Comparison of ENCODE assay signal across 9 mouse cellular contexts in genomic region chr10:18453380-18453779, GRCm38 (mm10).
A peak's percentile ranks its signal among the peaks of the same experiment; 100 is the strongest.
DNase-seq lines count a peak whose midpoint lies in the region; ATAC-seq and TF ChIP-seq lines count a peak whose summit lies in the region.
"Had no signal": no experiment of that assay in that cellular context is flagged by ENCODE, and none has a peak within 500 bp of the region (broad histone marks: within the 10 kb centered on the region; RNA-seq: fewer than 3 reads in every experiment).

No protein-coding gene starts in this region.

- peak; percentile 60 to 75 (median 62) for TF ChIP-seq CTCF in MEL (IDR thresholded peaks at IDR 0.05 in 2 of 3, conservative IDR thresholded peaks at IDR 0.05 in 1 of 3; ENCODE audit: control insufficient read depth in 1 of 3, insufficient read depth in 1 of 3, low read depth in 2 of 3, low read length in 3 of 3, poor library complexity in 1 of 3, severe bottlenecking in 1 of 3)
- TF ChIP-seq CTCF in lung, postnatal 0 days (IDR thresholded peaks at IDR 0.05): peak; percentile 99

- no peaks in the 10 kb centered on the region for H3K79me2 ChIP-seq in MEL (ENCODE audit: control insufficient read depth, insufficient read depth, low read length, poor library complexity)

- no peaks in the 10 kb centered on the region for H3K4me1 ChIP-seq in MEL (ENCODE audit: control insufficient read depth in 1 of 2, insufficient read depth in 2 of 2, low read length in 2 of 2)
- H3K4me1 ChIP-seq in hindbrain, embryonic 11.5 days (replicated peaks; ENCODE audit: control insufficient read depth, insufficient read depth, low read length): peaks cover 3% of the 10 kb centered on the region; the same call in 1 of the 2 replicates
- H3K4me1 ChIP-seq in lung, postnatal 0 days (ENCODE audit: insufficient read depth, low read depth, low read length): no peaks in the 10 kb centered on the region

- TF ChIP-seq POLR2A in MEL (IDR thresholded peaks at IDR 0.05; ENCODE audit: control insufficient read depth in 1 of 2, insufficient read depth in 1 of 2, low read depth in 1 of 2, low read length in 2 of 2, poor library complexity in 1 of 2): no peak

- peak; percentile 42 for DNase-seq in MEL (ENCODE audit: low read depth, low spot score)
- peak; percentile 87 for DNase-seq in cerebellum, adult 9-11 months
- peak; percentile 67 to 94 for DNase-seq in frontal cortex, adult 2 months (ENCODE audit: extremely low spot score in 1 of 2, low spot score in 1 of 2)
- DNase-seq in hindbrain, embryonic 11.5 days (ENCODE audit: low spot score): peak; percentile 82
- peak; percentile 83 to 88 for DNase-seq in layer of hippocampus, postnatal 10 days (ENCODE audit: low spot score in 2 of 2)
- peak; percentile 81 for DNase-seq in lung, postnatal 0 days (ENCODE audit: low spot score)
- peak; percentile 82 for DNase-seq in retina, postnatal 1 day
- DNase-seq in thymus, postnatal 4 days: peak; percentile 90

- H3K27ac ChIP-seq in MEL (ENCODE audit: control insufficient read depth, low read depth, low read length): no peak overlapping the region
- H3K27ac ChIP-seq in hindbrain, embryonic 11.5 days (ENCODE audit: low read depth, low read length): no peak overlapping the region
- H3K27ac ChIP-seq in lung, postnatal 0 days (ENCODE audit: low read length): no peak overlapping the region
- H3K27ac ChIP-seq: liver, embryonic 15.5 days had no signal

- no peak overlapping the region for H3K4me2 ChIP-seq in hindbrain, embryonic 11.5 days (replicated peaks; ENCODE audit: low read depth, low read length)
- H3K4me2 ChIP-seq in lung, postnatal 0 days (replicated peaks; ENCODE audit: low read depth, low read length): no peak overlapping the region
- H3K4me2 ChIP-seq: liver, embryonic 15.5 days had no signal

- peak; percentile 58 for ATAC-seq in hindbrain, embryonic 11.5 days (ENCODE audit: low FRiP score)
- peak; percentile 75 for ATAC-seq in lung, postnatal 0 days

- peak; percentile 41 for TF ChIP-seq RAD21 in MEL (IDR thresholded peaks at IDR 0.05; ENCODE audit: low read depth, low read length)

- H3K36me3 ChIP-seq in MEL (ENCODE audit: control insufficient read depth in 1 of 2, insufficient read depth in 2 of 2, low read length in 2 of 2): no peaks in the 10 kb centered on the region
- H3K36me3 ChIP-seq in hindbrain, embryonic 11.5 days (ENCODE audit: control insufficient read depth, insufficient read depth, low read length): no peaks in the 10 kb centered on the region
- H3K36me3 ChIP-seq in lung, postnatal 0 days (ENCODE audit: insufficient read depth, low read length): no peaks in the 10 kb centered on the region
- H3K36me3 ChIP-seq: liver, embryonic 15.5 days had no signal

- 48% methylated on average over 4 of the region's 4 CpGs for WGBS in hindbrain, embryonic 11.5 days
- 20% methylated on average over 4 of the region's 4 CpGs for WGBS in lung, postnatal 0 days

- no peaks in the 10 kb centered on the region for H3K9me3 ChIP-seq in MEL (replicated peaks; ENCODE audit: insufficient read depth, low read length)
- H3K9me3 ChIP-seq in hindbrain, embryonic 11.5 days (ENCODE audit: control insufficient read depth, low read length): no peaks in the 10 kb centered on the region
- no peaks in the 10 kb centered on the region for H3K9me3 ChIP-seq in lung, postnatal 0 days (ENCODE audit: low read length)
- H3K9me3 ChIP-seq: liver, embryonic 15.5 days had no signal

- H3K4me3 ChIP-seq in MEL (ENCODE audit: control insufficient read depth in 1 of 2, insufficient read depth in 1 of 2, low read depth in 2 of 2, low read length in 2 of 2): no peak overlapping the region
- H3K4me3 ChIP-seq in hindbrain, embryonic 11.5 days (ENCODE audit: low read depth, low read length): no peak overlapping the region
- H3K4me3 ChIP-seq in lung, postnatal 0 days (ENCODE audit: low read depth, low read length): no peak overlapping the region
- H3K4me3 ChIP-seq: liver, embryonic 15.5 days had no signal

- H3K9ac ChIP-seq in MEL (ENCODE audit: control insufficient read depth, low read depth, low read length, poor library complexity, severe bottlenecking): no peak overlapping the region
- no peak overlapping the region for H3K9ac ChIP-seq in hindbrain, embryonic 11.5 days (ENCODE audit: low read depth, low read length)
- no peak overlapping the region for H3K9ac ChIP-seq in lung, postnatal 0 days (replicated peaks; ENCODE audit: low read depth)
- H3K9ac ChIP-seq: liver, embryonic 15.5 days had no signal

- H3K27me3 ChIP-seq in MEL (ENCODE audit: control insufficient read depth in 1 of 2, insufficient read depth in 2 of 2, low read length in 2 of 2): no peaks in the 10 kb centered on the region
- H3K27me3 ChIP-seq in hindbrain, embryonic 11.5 days (ENCODE audit: control insufficient read depth, insufficient read depth, low read length): no peaks in the 10 kb centered on the region
- H3K27me3 ChIP-seq in lung, postnatal 0 days (replicated peaks; ENCODE audit: insufficient read depth, low read length): no peaks in the 10 kb centered on the region
- H3K27me3 ChIP-seq: liver, embryonic 15.5 days had no signal

- no peak for TF ChIP-seq EP300 in MEL (IDR thresholded peaks at IDR 0.05; ENCODE audit: low read depth in 1 of 2, low read length in 2 of 2)
- TF ChIP-seq EP300 in lung, postnatal 0 days (IDR thresholded peaks at IDR 0.05): no peak

TF ChIP-seq in MEL, 35 proteins besides CTCF, POLR2A, EP300 and RAD21:
- TF ChIP-seq ETS1 (IDR thresholded peaks at IDR 0.05; ENCODE audit: low read depth, low read length) (no peak), SMC3 (IDR thresholded peaks at IDR 0.05; ENCODE audit: low read depth, low read length) (peak; percentile 62), HCFC1 (IDR thresholded peaks at IDR 0.05; ENCODE audit: low read depth, low read length) (no peak)
TF ChIP-seq in MEL: peak in this region for 1.
